19 mouse cellular contexts compared by ENCODE assay signal in genomic region chr3:36541399-36541798, GRCm38 (mm10). TPM values are rescaled to one million over a fixed set of nuclear protein-coding genes. Genes with fewer than 3 reads are reported as not detected.
"Had no signal": no experiment of that assay in that cellular context is flagged by ENCODE, and none has a peak within 500 bp of the region (broad histone marks: within the 10 kb centered on the region; RNA-seq: fewer than 3 reads in every experiment).

No protein-coding gene starts in this region.

- H3K4me1 ChIP-seq: midbrain, embryonic 10.5 days; midbrain, embryonic 12.5 days; neural tube, embryonic 13.5 days; neural tube, embryonic 15.5 days; stomach, embryonic 15.5 days had no signal

- DNase-seq: lung, adult 18-20 months; lung, embryonic 14.5 days; lung, postnatal 10 days; lung, postnatal 4 days; midbrain, embryonic 14.5 days; right cerebral cortex, postnatal 14 days; thymus, adult 2 months; thymus, postnatal 25 days; thymus, postnatal 4 days had no signal

- H3K4me3 ChIP-seq: midbrain, embryonic 10.5 days; midbrain, embryonic 12.5 days; myocyte; neural tube, embryonic 13.5 days; neural tube, embryonic 15.5 days; stomach, embryonic 15.5 days had no signal

- ATAC-seq: midbrain, embryonic 16.5 days had no signal

- H3K27ac ChIP-seq: midbrain, embryonic 10.5 days; midbrain, embryonic 12.5 days; neural tube, embryonic 13.5 days; neural tube, embryonic 15.5 days; stomach, embryonic 15.5 days; stomach, postnatal 0 days had no signal

- H3K27me3 ChIP-seq: midbrain, embryonic 12.5 days; neural tube, embryonic 13.5 days; neural tube, embryonic 15.5 days; stomach, embryonic 15.5 days had no signal

RNA-seq across cellular contexts. Expression of gene Gm11549, which starts 19.8 kb away (rescaled TPM):
- total RNA-seq: megakaryocyte, adult 5-6 weeks; megakaryocyte-erythroid progenitor cell, adult 5-6 weeks had no signal
- polyA plus RNA-seq: myocyte had no signal
